Mouse (Mus musculus): ENCODE results near the gene Bmx. TPM values are rescaled to one million over a fixed set of nuclear protein-coding genes. Genes with fewer than 3 reads are reported as not detected.

The Bmx gene
- polyA plus RNA-seq, 1 experiment from 2014 or later, result 0.51 TPM

DNA sequence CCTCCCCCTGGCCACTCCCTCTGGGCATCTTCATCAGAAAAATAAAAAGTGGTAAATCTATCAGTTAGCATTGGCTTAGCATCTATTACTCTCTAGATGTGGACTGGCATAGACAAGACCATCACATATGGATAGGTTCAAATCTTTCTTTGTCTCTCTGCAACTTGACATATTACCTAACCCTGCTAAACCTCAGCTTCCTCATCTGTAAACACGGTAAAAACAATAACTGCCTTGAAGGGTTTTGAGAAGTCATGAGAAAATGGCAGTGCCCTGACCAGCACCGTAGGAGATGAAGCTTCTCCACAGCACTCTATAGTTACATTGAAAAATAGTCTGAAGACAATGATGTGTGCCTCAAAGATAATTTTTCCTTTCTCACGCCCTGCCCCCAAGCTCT is 1.5 kb downstream of the Bmx start:
- ATAC-seq (ENCODE audit: low FRiP score, low read depth), result no peak
- Histone ChIP-seq H3K9ac (no peak overlapping the region), H3K27ac (no peak overlapping the region), H3K27me3 (peaks cover 40% of the 10 kb centered on the region), H3K9me3 (no peaks in the 10 kb centered on the region), H3K4me3 (no peak overlapping the region), H3K4me2 (replicated peaks) (no peak overlapping the region), H3K36me3 (no peaks in the 10 kb centered on the region), H3K4me1 (0 out of 2 replicates have a peak, but pooled peaks cover 3% of the 10 kb centered on the region)
- 86% methylated on average over 3 of the region's 3 CpGs for WGBS

DNA sequence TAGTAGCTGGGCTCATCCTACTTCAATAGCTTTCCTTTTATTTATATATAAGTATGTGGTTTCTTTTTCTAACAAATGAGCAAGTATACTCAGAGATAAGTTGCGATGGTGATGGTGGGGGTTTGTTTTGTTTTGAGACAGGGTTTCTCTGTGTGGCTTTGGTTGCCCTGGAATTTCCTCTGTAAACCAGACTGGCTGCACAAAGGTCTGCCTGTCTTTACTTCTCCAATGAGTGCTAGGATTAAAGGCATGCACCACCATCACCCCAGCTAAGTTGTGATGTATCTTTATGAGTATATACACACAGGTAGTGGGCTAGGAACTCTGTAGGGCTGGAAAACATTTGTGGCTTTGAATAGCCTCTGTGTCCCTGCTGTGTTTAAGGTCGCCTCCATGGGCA is 11.3 kb downstream of the Bmx start:
- H3K9me3 ChIP-seq, result no peaks in the 10 kb centered on the region
- WGBS, result 66% methylated on average over 2 of the region's 2 CpGs
- H3K27ac ChIP-seq, result no peak overlapping the region
- H3K4me1 ChIP-seq, result peaks cover 3% of the 10 kb centered on the region; the same call in 1 of the 2 replicates
- H3K36me3 ChIP-seq, result no peaks in the 10 kb centered on the region
- no peak overlapping the region for H3K9ac ChIP-seq
- H3K27me3 ChIP-seq, result peaks cover 12% of the 10 kb centered on the region
- ATAC-seq (ENCODE audit: low FRiP score, low read depth), result no peak
- no peak overlapping the region for H3K4me2 ChIP-seq (replicated peaks)
- H3K4me3 ChIP-seq, result no peak overlapping the region

DNA sequence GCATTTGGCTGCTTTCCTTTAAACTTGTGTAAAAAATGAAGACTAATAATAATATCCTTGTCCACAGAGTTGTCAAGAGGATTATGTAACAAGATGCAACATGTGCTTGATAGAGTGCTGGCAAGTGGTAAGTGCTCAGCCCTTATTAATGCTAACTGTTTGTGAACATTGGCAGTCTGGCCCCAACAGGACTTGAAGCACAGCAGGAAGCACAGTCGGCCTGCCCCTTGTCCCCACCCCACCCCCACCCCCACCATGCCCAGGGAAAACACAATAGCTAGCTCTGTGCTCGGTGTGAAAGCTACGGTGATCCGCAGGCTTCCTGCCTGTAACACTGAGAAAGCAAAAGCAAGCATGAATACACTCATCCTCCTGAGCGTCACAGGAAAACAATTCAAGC is 12.3 kb downstream of the Bmx start:
- no peak overlapping the region for H3K9ac ChIP-seq
- H3K4me1 ChIP-seq, result peaks cover 3% of the 10 kb centered on the region; the same call in 1 of the 2 replicates
- WGBS, result 18% methylated on average over 5 of the region's 5 CpGs
- H3K4me3 ChIP-seq, result no peak overlapping the region
- ATAC-seq (ENCODE audit: low FRiP score, low read depth), result no peak; the same call in 1 of the 2 replicates
- H3K4me2 ChIP-seq (replicated peaks), result no peak overlapping the region
- peaks cover 12% of the 10 kb centered on the region for H3K27me3 ChIP-seq
- no peaks in the 10 kb centered on the region for H3K36me3 ChIP-seq
- H3K27ac ChIP-seq, result no peak overlapping the region
- no peaks in the 10 kb centered on the region for H3K9me3 ChIP-seq

DNA sequence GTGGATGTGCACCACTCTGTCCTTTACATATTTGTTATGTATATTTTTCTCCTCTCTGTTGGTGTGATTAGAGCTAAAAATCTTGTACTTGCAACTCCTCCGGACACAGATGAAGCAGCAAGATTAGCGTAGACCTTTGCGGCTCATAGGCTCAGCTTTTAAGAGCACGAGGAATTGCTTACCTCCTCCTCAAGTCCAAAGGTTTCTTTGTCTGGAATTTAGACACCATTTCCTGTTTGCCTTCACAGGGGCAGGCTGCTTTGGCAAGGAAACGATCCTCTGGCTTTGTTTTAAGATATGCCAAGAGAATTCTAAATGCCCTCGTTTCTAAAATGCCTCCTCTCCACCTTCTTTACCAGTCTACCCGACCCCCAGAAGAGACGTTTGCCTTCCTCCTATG is 24.6 kb downstream of the Bmx start:
- Histone ChIP-seq H3K4me1 (no peaks in the 10 kb centered on the region), H3K27ac (no peak overlapping the region; the same call in 1 of the 2 replicates), H3K4me3 (no peak overlapping the region), H3K4me2 (replicated peaks) (no peak overlapping the region), H3K36me3 (no peaks in the 10 kb centered on the region), H3K27me3 (no peaks in the 10 kb centered on the region; the same call in 1 of the 2 replicates), H3K9me3 (no peaks in the 10 kb centered on the region), H3K9ac (no peak overlapping the region)
- 47% methylated on average over 8 of the region's 8 CpGs for WGBS
- ATAC-seq (ENCODE audit: low FRiP score, low read depth), result no peak

DNA sequence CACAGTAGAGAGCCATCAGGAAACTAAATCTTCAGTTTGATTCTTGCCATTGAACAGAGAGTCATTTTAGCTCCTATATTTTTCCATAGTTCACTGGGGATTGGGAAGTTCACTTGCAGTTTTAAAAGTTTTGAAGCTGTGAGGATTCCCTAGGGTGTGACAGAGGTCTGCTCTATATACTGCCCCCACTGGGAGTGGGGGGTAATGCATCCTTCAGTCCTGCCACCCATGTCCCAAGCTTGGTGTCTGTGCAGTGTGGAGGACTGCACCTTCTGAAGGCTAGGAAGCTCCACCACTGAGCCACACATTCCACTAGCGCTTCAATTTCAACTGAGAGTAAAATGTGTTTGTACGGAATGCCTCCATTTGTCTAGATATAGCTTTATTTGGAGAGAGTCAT is 36.0 kb downstream of the Bmx start:
- no peaks in the 10 kb centered on the region for H3K36me3 ChIP-seq
- no peak overlapping the region for H3K4me2 ChIP-seq (replicated peaks)
- no peak overlapping the region for H3K9ac ChIP-seq
- no peaks in the 10 kb centered on the region for H3K4me1 ChIP-seq
- H3K9me3 ChIP-seq, result no peaks in the 10 kb centered on the region
- no peak overlapping the region for H3K4me3 ChIP-seq
- H3K27ac ChIP-seq, result no peak overlapping the region
- H3K27me3 ChIP-seq, result peaks cover 11% of the 10 kb centered on the region; the same call in 1 of the 2 replicates
- 73% methylated on average over 2 of the region's 2 CpGs for WGBS
- ATAC-seq (ENCODE audit: low FRiP score, low read depth), result no peak

DNA sequence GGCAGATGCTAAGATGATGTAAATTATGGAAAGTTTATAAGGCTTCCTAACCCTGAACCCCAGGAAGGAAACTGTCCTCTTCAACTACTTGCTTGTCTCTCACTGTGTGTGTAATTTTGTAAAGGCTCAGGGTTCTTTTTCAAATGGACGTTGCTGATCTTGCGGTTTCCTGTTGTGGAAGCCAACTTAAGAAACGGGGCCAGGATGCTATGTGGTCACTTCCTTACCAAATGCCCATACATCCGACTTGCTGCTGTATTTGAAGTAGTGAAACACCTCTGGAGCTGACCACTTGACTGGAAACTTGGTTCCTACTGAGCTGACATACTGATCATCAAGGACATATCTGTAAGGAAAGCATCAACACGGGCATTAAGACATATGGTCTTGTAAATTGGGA is 57.4 kb downstream of the Bmx start:
- WGBS, result 84% methylated on average over 5 of the region's 5 CpGs
- H3K4me3 ChIP-seq, result no peak overlapping the region
- no peak overlapping the region for H3K4me2 ChIP-seq (replicated peaks)
- no peak overlapping the region for H3K9ac ChIP-seq
- no peaks in the 10 kb centered on the region for H3K9me3 ChIP-seq
- ATAC-seq (ENCODE audit: low FRiP score, low read depth), result no peak
- no peaks in the 10 kb centered on the region for H3K36me3 ChIP-seq
- no peaks in the 10 kb centered on the region for H3K4me1 ChIP-seq
- H3K27ac ChIP-seq, result no peak overlapping the region
- H3K27me3 ChIP-seq, result peaks cover 10% of the 10 kb centered on the region; the same call in 1 of the 2 replicates

DNA sequence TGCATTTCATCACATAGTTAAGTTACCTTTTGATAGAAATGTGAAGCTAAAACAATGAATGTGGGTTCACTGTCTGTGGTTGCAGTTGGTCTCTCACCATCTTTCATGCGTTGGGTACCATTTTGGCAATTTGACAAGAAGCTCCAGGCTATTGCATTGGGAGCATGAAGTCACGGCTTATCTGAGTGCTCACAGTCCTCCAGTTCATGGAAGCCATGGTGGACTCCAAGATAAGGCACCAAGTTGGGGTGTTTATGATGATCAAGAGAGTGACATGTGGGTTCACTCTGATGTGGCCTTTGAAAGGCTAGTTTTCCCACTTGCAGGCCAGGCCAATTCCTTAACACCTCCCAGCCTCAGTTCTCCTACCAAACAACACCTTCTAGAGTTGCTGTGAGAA is 60.3 kb downstream of the Bmx start:
- H3K4me2 ChIP-seq (replicated peaks), result no peak overlapping the region
- H3K27ac ChIP-seq, result no peak overlapping the region
- WGBS, result 90% methylated on average over 2 of the region's 2 CpGs
- no peaks in the 10 kb centered on the region for H3K9me3 ChIP-seq
- H3K4me3 ChIP-seq, result no peak overlapping the region
- no peak for ATAC-seq (ENCODE audit: low FRiP score, low read depth)
- H3K36me3 ChIP-seq, result no peaks in the 10 kb centered on the region
- peaks cover 13% of the 10 kb centered on the region; the same call in 1 of the 2 replicates for H3K27me3 ChIP-seq
- no peak overlapping the region for H3K9ac ChIP-seq
- no peaks in the 10 kb centered on the region for H3K4me1 ChIP-seq

DNA sequence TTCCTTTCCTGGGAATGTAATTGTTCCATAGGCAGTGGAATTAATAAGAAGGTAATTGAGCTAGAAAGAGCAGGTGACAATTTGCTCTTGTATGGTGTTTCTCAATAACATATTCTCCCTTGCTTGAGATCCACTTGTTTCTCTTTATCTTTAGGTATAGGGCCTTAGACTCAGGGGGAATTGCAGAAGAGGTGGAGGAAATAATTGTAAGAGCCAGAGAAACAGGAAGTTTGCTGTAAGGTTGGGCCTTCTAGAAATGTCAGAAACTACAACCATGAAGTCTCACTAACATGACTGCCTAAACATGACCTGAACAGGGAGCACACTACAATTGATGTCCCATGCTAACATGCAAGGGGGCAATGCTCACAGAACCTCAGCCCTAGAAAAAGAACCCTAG is 68.1 kb downstream of the Bmx start:
- no peak for ATAC-seq (ENCODE audit: low FRiP score, low read depth)
- H3K4me3 ChIP-seq, result no peak overlapping the region

DNA sequence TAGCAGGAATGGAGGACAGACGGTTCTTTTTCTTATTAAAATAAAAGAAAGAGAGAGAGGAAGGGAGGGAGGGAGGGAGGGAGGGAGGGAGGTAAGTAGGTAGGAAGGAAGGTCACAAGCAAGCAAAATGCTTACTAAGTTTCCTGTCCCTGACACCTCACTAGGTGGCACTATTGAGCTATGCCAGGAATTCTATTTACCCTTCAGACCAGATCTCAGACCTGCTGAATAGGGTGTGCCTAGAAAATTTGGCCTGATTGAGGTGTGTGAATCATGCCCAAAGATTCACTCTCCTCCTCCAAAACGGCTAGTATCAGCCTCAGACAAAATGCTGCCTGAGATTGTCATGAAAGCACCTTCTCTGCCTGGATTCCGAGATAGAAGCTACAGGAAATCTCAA is 74.1 kb downstream of the Bmx start:
- WGBS, result 26% methylated on average over 3 of the region's 3 CpGs
- no peaks in the 10 kb centered on the region for H3K36me3 ChIP-seq
- no peak overlapping the region for H3K4me3 ChIP-seq
- peaks cover 22% of the 10 kb centered on the region; the same call in 1 of the 2 replicates for H3K27me3 ChIP-seq
- no peaks in the 10 kb centered on the region for H3K4me1 ChIP-seq
- no peak overlapping the region for H3K9ac ChIP-seq
- no peak overlapping the region for H3K4me2 ChIP-seq (replicated peaks)
- no peak for ATAC-seq (ENCODE audit: low FRiP score, low read depth)
- H3K9me3 ChIP-seq, result no peaks in the 10 kb centered on the region
- no peak overlapping the region for H3K27ac ChIP-seq

More for the DNA sequence above, 68.1 kb downstream of the Bmx start:
- H3K4me2 ChIP-seq (replicated peaks), result no peak overlapping the region
- H3K9ac ChIP-seq, result no peak overlapping the region
- no peaks in the 10 kb centered on the region for H3K36me3 ChIP-seq
- H3K4me1 ChIP-seq, result no peaks in the 10 kb centered on the region
- no peaks in the 10 kb centered on the region for H3K9me3 ChIP-seq
- no peak overlapping the region for H3K27ac ChIP-seq
- peaks cover 8% of the 10 kb centered on the region; the same call in 1 of the 2 replicates for H3K27me3 ChIP-seq

DNA sequence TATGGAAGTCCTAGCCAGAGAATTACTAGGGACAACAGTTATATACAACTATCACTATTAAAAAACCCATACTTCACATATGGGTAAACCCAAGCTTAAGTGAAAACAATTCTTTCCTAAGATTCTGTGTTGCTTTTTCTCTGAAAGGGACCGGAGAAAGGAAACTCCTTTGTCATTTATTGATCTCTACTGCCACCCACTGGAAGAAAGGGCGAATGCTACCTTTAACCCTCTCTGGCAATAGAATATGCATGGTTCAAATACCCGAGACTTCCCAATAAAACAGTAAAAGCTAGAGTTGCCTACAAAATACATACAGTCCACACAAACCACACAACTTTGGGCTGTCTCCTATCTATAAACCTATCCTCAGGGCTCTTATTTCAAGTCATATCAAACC is 78.2 kb downstream of the Bmx start:
- Histone ChIP-seq H3K36me3 (no peaks in the 10 kb centered on the region), H3K4me2 (replicated peaks) (no peak overlapping the region), H3K4me3 (no peak overlapping the region), H3K9ac (no peak overlapping the region), H3K9me3 (no peaks in the 10 kb centered on the region), H3K27me3 (peaks cover 26% of the 10 kb centered on the region; the same call in 1 of the 2 replicates), H3K27ac (no peak overlapping the region), H3K4me1 (no peaks in the 10 kb centered on the region)
- ATAC-seq (ENCODE audit: low FRiP score, low read depth), result no peak
- WGBS, result 17% methylated on average over 3 of the region's 3 CpGs

DNA sequence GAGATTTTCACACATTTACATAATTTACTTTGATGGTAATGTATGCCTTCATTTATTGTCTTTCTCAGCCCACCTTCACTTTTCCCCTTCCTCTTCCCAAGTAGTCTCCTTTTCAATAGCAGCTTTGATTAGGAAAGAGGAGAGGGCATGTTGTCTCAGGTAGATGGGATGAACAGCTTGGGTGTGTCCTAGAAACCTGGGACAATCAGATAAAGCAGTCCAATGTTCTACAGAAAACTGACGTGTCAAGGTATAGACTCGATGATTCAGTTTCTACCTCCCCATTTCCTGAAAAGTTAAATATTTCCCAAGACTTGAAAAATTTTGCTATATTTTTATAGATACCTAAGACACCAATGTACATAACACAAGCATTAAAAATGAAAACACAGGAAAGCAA is 79.1 kb downstream of the Bmx start:
- peaks cover 29% of the 10 kb centered on the region; the same call in 1 of the 2 replicates for H3K27me3 ChIP-seq
- ATAC-seq (ENCODE audit: low FRiP score, low read depth), result no peak
- no peak overlapping the region for H3K4me2 ChIP-seq (replicated peaks)
- H3K4me3 ChIP-seq, result no peak overlapping the region
- no peaks in the 10 kb centered on the region for H3K9me3 ChIP-seq
- no peak overlapping the region for H3K27ac ChIP-seq
- no peaks in the 10 kb centered on the region for H3K36me3 ChIP-seq
- H3K9ac ChIP-seq, result no peak overlapping the region
- no peaks in the 10 kb centered on the region for H3K4me1 ChIP-seq
- 91% methylated on average over 2 of the region's 2 CpGs for WGBS

DNA sequence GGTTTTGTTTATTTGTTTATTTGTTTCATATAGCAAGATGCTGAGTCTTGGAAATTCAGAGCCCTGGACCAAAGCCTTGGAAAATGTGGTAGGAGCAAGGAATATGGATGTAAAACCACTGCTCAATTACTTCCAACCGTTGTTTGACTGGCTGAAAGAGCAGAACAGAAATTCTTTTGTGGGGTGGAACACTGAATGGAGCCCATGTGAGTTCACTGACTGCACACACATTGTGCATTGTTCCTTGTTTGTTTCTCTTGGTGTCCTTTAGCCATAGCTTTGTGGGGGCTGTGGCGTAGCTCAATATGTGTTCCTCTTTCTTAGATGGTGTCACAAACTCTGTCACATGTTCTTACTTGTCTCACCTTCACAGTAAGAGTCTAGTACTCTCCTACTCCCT is 82.2 kb downstream of the Bmx start:
- H3K4me2 ChIP-seq (replicated peaks), result no peak overlapping the region

DNA sequence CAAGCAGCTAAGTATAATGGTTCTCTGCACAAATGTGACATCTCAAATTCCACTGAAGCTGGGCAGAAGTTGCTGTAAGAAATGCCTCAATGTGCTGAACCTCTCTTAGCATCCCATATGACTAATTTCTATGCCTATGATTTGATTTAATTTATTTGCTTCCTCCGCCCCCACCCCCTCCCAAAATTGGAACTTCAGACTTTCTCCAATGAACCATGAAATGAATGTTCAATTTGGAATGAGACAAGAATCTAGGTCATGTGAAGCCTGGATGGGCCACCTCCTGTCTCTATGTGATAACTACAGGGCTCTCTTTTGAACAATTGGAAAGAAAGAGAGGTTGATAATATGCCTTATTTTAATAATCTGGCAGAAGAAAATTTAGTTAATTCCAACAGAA is 82.7 kb downstream of the Bmx start:
- WGBS, result 89% methylated on average over 1 of the region's 1 CpGs
- Histone ChIP-seq H3K9me3 (no peaks in the 10 kb centered on the region), H3K4me1 (no peaks in the 10 kb centered on the region), H3K4me2 (replicated peaks) (no peak overlapping the region), H3K36me3 (no peaks in the 10 kb centered on the region), H3K27me3 (peaks cover 10% of the 10 kb centered on the region; the same call in 1 of the 2 replicates), H3K9ac (no peak overlapping the region), H3K27ac (no peak overlapping the region), H3K4me3 (no peak overlapping the region)
- ATAC-seq (ENCODE audit: low FRiP score, low read depth), result no peak

More for the DNA sequence above, 82.2 kb downstream of the Bmx start:
- no peak for ATAC-seq (ENCODE audit: low FRiP score, low read depth)
- Histone ChIP-seq H3K9me3 (no peaks in the 10 kb centered on the region), H3K4me3 (no peak overlapping the region), H3K27me3 (peaks cover 10% of the 10 kb centered on the region; the same call in 1 of the 2 replicates), H3K27ac (no peak overlapping the region), H3K36me3 (no peaks in the 10 kb centered on the region), H3K9ac (no peak overlapping the region), H3K4me1 (no peaks in the 10 kb centered on the region)
- 59% methylated on average over 2 of the region's 2 CpGs for WGBS

Data from limb, embryonic 13.5 days (tissue).